Mouse (Mus musculus) intestine, embryonic 14.5 days (tissue): ENCODE results near the gene Fam160b1. TPM values are rescaled to one million over a fixed set of nuclear protein-coding genes. Genes with fewer than 3 reads are reported as not detected.
A peak's percentile ranks its signal among the peaks of the same experiment; 100 is the strongest.

Source experiments
- ATAC-seq: fragments of 200-750 bp; cut with Nextera tagmentation; replicated peaks from 2 replicates; pipeline ENCODE4 v1.8.0; 2017; ENCODE audit warnings: low read depth, moderate number of reproducible peaks, moderate TSS enrichment, moderate library complexity; ENCODE audit not compliant: low FRiP score, low TSS enrichment
- DNase-seq: peaks from one replicate; pipeline ENCODE4 v3.0.0-alpha.2; 2018; ENCODE audit warnings: low spot score
- H3K27ac ChIP-seq: fragments of 300-500 bp; sonication (generic); 2 replicates; pipeline ENCODE4 v1.5.1; 2014; ENCODE audit warnings: low read depth, mild to moderate bottlenecking, control low read depth
- H3K27me3 ChIP-seq: fragments of 300-500 bp; sonication (generic); replicated peaks from 2 replicates; pipeline ENCODE4 v1.6.1; 2014; ENCODE audit warnings: low read length, control low read depth; ENCODE audit not compliant: control insufficient read depth, insufficient read depth
- H3K36me3 ChIP-seq: fragments of 300-500 bp; sonication (generic); 2 replicates; pipeline ENCODE4 v1.6.1; 2014; ENCODE audit warnings: low read length, control low read depth; ENCODE audit not compliant: control insufficient read depth, insufficient read depth
- H3K4me1 ChIP-seq: fragments of 300-500 bp; sonication (generic); replicated peaks from 2 replicates; pipeline ENCODE4 v1.6.1; 2014; ENCODE audit warnings: low read length, control low read depth, mixed read lengths; ENCODE audit not compliant: control insufficient read depth, insufficient read depth
- H3K4me2 ChIP-seq: fragments of 300-500 bp; sonication (generic); 2 replicates; pipeline ENCODE4 v1.6.1; 2014; ENCODE audit warnings: low read length
- H3K4me3 ChIP-seq: fragments of 300-500 bp; sonication (generic); 2 replicates; pipeline ENCODE4 v1.5.1; 2014; ENCODE audit warnings: low read depth, low read length, control low read depth, mixed read lengths
- H3K9ac ChIP-seq: fragments of 300-500 bp; sonication (generic); 2 replicates; pipeline ENCODE4 v1.6.1; 2014; ENCODE audit warnings: mild to moderate bottlenecking, low read length
- H3K9me3 ChIP-seq: fragments of 300-500 bp; sonication (generic); 2 replicates; pipeline ENCODE4 v1.6.1; 2016; ENCODE audit warnings: low read length, control low read depth; ENCODE audit not compliant: control insufficient read depth
- WGBS: fragments of 180-500 bp; shearing (Covaris S2); extraction: QIAGEN DNeasy Blood & Tissue Kit; methylation state at CpG from one replicate; pipeline ENCODE4 v1.1.7; 2014; 5-methylcytosine and 5-hydroxymethylcytosine counted together
- polyA plus RNA-seq: library from polyadenylated mRNA; unstranded; fragments of >200 nt; fragmentation: Nextera tagmentation; extraction: Ambion mirVana; gene quantifications from 2 replicates; pipeline ENCODE4 v1.2.1, GENCODE M21; 2014

The Fam160b1 gene
- polyA plus RNA-seq, 1 experiment from 2014 or later = 16.4 TPM

DNA sequence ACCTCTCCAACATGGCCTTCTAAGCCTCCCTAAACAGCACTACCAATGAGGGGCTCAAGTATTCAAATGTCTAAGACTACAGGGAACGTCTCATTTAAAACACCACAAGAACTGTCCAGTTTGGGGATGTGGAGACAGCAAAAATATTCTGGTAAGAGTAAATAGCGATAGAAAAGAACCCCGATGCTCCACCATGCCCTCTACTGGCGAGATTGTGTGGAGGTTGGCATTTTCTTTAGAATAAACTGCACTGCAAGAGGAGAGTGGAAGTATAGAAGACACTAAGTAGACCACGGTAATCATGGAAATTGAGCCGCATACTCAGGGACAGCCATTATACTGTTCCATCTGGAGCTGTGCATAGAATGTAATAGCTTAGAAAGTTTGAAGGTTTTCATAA lies 53.4 kb downstream of the Fam160b1 start:
- Histone ChIP-seq H3K4me1 (peaks cover 16% of the 10 kb centered on the region), H3K4me2 (no peak overlapping the region), H3K9ac (no peak overlapping the region), H3K36me3 (no peaks in the 10 kb centered on the region), H3K9me3 (no peaks in the 10 kb centered on the region), H3K27ac (no peak overlapping the region), H3K4me3 (no peak overlapping the region), H3K27me3 (no peaks in the 10 kb centered on the region)
- DNase-seq = no peak
- ATAC-seq = no peak
- WGBS = 89% methylated on average over 6 of the region's 6 CpGs

DNA sequence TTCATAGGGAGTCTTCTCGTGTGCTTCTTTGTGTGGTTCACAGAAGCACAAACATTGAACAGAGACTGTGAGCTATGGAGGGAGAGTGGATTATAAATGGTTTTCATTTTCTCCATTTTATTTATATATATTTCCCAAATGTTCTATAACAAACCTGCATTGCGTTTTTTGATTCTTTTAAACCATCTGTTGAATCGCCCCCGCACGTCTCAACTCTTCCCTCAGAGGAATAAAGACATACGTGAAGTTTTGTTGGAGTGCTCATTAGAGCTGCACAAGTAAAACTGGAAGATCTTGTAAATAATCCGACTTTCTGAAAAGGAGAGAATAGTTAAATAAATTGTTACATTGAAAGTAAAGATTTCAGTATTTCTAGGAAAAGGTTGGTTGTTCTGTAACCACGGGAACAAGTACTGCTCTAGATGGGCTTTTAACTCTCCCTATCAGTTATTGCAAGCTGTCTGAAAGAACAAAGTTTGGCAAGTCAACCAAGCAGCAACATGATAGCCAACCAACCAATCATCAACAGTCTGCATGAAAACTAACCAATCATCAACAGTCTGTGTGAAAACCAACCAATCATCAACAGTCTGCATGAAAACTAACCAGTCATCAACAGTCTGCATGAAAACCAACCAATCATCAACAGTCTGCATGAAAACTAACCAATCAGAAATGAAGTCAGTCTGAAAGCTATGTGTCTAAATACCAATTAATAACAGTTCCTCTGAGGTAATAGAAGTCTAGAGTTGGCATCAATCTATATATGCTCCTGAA lies 54.7 kb downstream of the Fam160b1 start:
- Histone ChIP-seq H3K4me1 (peaks cover 16% of the 10 kb centered on the region), H3K27ac (no peak overlapping the region), H3K36me3 (no peaks in the 10 kb centered on the region), H3K27me3 (no peaks in the 10 kb centered on the region), H3K4me3 (no peak overlapping the region), H3K9me3 (no peaks in the 10 kb centered on the region), H3K9ac (no peak overlapping the region), H3K4me2 (no peak overlapping the region)
- no peak for DNase-seq
- ATAC-seq = no peak
- 83% methylated on average over 8 of the region's 8 CpGs for WGBS

DNA sequence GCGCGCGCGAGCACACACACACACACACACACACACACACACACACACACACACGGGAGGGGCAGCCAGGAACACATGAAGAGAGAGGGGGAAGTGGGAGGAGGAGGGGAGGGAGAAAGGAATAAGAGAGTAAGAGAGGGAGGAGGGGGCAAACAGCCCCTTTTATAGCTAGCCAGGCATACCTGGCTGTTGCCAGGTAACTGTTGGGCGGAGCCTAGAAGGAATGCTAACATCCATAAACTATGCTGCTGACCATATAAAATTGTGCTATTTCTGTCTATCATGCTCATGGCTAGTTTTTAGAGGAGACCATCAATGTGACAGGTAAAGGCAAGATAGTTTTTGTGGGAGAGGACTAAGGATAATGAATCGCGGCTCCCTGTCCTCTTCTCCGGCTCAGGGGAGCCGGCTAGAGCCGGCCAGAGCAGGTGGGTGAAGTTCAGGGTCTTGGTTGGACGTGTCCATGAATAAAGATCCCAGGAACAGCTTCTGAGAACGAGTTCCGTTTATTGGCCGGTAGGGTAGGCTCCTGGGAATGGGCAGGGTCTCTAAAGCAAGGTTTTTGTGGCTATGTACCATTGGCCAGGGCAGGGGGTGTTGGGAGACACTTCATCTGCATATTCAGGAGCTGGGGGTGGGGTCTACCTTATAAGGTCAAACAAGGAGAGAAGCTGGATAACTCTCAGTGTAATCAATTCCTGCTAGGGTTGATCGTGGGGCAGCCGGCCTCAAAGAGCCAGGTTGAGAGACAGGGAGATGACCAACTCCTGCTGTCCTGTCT lies 57.5 kb downstream of the Fam160b1 start:
- Histone ChIP-seq H3K4me2 (peak overlapping the region; percentile 46), H3K9me3 (no peaks in the 10 kb centered on the region), H3K27me3 (no peaks in the 10 kb centered on the region), H3K4me1 (peaks cover 2% of the 10 kb centered on the region; the same call in 1 of the 2 replicates), H3K4me3 (peak overlapping the region; percentile 10; the same call in 1 of the 2 replicates), H3K27ac (no peak overlapping the region), H3K9ac (no peak overlapping the region), H3K36me3 (no peaks in the 10 kb centered on the region)
- peak; percentile 65 for DNase-seq
- 20% methylated on average over 17 of the region's 17 CpGs for WGBS
- ATAC-seq = peak; percentile 78

DNA sequence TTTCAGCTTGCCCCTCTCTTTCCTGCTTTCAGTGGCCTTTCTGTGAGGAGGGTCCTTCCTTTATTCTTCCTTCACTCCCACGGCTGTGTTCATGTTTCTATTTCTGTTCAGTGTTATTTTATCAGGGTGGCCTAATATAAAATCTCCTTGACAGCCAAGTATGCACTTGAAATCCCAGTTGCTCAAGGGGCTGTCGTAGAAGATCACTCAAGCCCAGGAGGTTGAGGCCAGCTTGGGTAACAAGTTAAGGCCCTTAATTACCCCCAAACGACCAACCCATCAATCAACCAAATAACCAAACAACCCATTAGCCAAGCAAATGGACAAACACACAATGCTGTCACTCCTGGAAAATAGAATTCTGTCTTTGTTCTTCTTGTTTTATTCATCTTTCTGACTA lies 62.9 kb downstream of the Fam160b1 start:
- no peaks in the 10 kb centered on the region for H3K36me3 ChIP-seq
- no peak overlapping the region for H3K4me2 ChIP-seq
- H3K9me3 ChIP-seq = no peaks in the 10 kb centered on the region
- 26% methylated on average over 3 of the region's 3 CpGs for WGBS
- DNase-seq = no peak
- no peaks in the 10 kb centered on the region for H3K27me3 ChIP-seq
- no peak overlapping the region for H3K4me3 ChIP-seq
- H3K27ac ChIP-seq = no peak overlapping the region
- H3K9ac ChIP-seq = no peak overlapping the region
- H3K4me1 ChIP-seq = no peaks in the 10 kb centered on the region
- no peak for ATAC-seq

DNA sequence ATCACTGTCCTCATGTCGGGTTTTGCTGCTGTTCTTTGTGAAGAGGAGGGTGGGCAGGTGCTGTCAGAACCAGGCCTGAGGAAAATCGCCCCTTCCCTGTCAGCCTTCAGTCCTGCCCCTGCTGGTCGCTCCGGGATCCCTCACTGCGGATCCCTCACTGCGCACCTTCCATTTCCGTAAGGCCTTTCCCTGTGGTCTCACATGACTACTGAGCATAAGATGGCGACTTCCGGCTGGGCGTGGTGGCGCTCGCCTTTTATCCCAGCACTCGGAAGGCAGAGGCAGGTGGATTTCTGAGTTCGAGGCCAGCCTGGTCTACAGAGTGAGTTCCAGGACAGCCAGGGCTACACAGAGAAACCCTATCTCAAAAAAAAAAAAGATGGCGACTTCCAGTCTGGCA lies 64.8 kb downstream of the Fam160b1 start:
- no peak overlapping the region for H3K4me2 ChIP-seq
- H3K9me3 ChIP-seq = no peaks in the 10 kb centered on the region
- DNase-seq = no peak
- no peaks in the 10 kb centered on the region for H3K36me3 ChIP-seq
- H3K9ac ChIP-seq = no peak overlapping the region
- no peak overlapping the region for H3K27ac ChIP-seq
- H3K27me3 ChIP-seq = no peaks in the 10 kb centered on the region
- no peaks in the 10 kb centered on the region for H3K4me1 ChIP-seq
- no peak for ATAC-seq
- WGBS = 94% methylated on average over 15 of the region's 15 CpGs
- H3K4me3 ChIP-seq = no peak overlapping the region

DNA sequence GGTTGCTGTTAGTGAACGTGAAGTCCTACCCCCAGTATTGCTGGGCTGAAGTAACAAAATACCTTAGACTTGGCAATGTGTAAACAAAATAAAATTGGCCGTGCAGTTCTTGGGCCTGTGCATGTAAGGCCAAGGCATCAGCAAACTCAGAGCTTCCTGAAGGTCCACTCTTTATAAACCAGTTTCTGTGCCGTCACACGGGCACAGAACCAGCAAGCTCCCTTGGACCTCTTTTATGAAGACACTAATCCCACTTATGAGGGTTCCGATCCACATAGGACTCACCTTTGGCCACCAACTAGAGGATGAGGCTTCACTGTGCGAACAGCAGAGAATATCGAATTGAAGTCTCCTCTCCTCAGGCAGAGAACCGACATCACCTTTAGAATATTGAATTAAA lies 66.4 kb downstream of the Fam160b1 start:
- H3K27me3 ChIP-seq = no peaks in the 10 kb centered on the region
- DNase-seq = no peak
- WGBS = 86% methylated on average over 8 of the region's 8 CpGs
- ATAC-seq = no peak
- no peak overlapping the region for H3K9ac ChIP-seq
- H3K4me2 ChIP-seq = no peak overlapping the region
- H3K9me3 ChIP-seq = no peaks in the 10 kb centered on the region
- H3K27ac ChIP-seq = no peak overlapping the region
- no peak overlapping the region for H3K4me3 ChIP-seq
- 0 out of 2 replicates have a peak, but pooled peaks cover 3% of the 10 kb centered on the region for H3K4me1 ChIP-seq
- H3K36me3 ChIP-seq = no peaks in the 10 kb centered on the region

DNA sequence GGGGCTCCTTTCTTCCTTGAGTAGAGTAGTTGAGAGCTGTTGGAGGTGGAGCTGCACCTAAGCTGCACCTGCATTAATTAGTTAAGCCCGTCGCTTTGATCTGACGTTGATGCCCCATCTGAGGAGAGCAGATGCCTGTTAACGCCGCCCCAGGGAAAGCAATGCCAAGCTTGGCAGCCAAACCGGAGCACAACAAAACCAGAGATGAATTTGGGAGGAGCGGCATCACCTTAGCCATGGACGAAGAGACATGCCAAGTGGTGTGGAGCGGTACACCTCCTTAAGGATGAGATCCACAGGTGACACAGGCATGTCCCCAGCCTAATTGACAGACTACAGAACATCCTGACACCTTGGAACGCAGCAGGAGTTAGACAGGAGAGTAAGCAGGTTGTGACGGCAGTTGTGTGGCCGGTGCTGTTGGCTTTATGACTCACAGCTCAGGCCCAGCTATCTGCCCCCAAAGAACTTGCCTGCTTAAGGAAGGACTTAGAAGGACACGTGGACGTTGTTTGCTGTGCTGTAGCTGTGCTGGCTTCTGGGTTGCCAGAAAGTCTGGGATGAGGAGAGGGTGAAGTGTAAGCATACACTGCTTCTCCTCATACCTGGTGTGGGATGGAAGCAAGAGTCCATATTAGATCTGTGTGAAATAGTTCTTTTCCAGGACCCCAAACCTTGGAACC lies 67.4 kb downstream of the Fam160b1 start:
- H3K27me3 ChIP-seq = no peaks in the 10 kb centered on the region
- no peak overlapping the region for H3K9ac ChIP-seq
- H3K27ac ChIP-seq = no peak overlapping the region
- WGBS = 77% methylated on average over 14 of the region's 14 CpGs
- 0 out of 2 replicates have a peak, but pooled peaks cover 3% of the 10 kb centered on the region for H3K4me1 ChIP-seq
- DNase-seq (no peak), ATAC-seq (no peak)
- no peaks in the 10 kb centered on the region for H3K36me3 ChIP-seq
- H3K4me3 ChIP-seq = no peak overlapping the region
- no peaks in the 10 kb centered on the region for H3K9me3 ChIP-seq
- no peak overlapping the region for H3K4me2 ChIP-seq

DNA sequence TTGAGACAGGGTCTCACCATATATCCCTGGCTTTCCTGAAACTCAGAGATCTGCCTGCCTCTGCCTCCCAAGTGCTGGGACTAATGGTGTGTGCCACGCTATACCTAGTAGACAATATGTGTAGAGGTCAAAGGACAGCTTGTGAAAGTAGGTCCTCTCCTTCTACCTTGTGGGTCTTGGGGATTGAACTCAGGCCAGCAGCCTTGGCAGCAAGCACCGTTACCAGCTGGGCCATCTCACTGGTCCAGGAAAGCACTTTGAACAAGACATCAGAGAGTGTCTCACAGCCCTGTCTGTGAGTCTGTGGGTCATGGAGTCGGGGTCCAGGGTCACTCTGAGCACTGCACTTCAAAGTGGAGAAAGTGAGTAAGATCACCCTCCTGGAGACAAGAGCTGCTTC lies 68.2 kb downstream of the Fam160b1 start:
- 88% methylated on average over 3 of the region's 3 CpGs for WGBS
- H3K36me3 ChIP-seq = no peaks in the 10 kb centered on the region
- no peaks in the 10 kb centered on the region for H3K27me3 ChIP-seq
- H3K27ac ChIP-seq = no peak overlapping the region
- DNase-seq (no peak), ATAC-seq (no peak)
- H3K9ac ChIP-seq = no peak overlapping the region
- H3K4me2 ChIP-seq = no peak overlapping the region
- H3K4me3 ChIP-seq = no peak overlapping the region
- H3K4me1 ChIP-seq = 0 out of 2 replicates have a peak, but pooled peaks cover 3% of the 10 kb centered on the region
- H3K9me3 ChIP-seq = no peaks in the 10 kb centered on the region
